Mouse (Mus musculus) cerebellum, adult (tissue): ENCODE measurements around the gene Gcdh.

Experiments
- ATAC-seq: cut with Nextera tagmentation; 2 replicates; pipeline ENCODE4 v1.9.2; 2017; ENCODE audit warnings: mild to moderate bottlenecking, moderate library complexity, mixed read lengths; ENCODE audit not compliant: insufficient number of reproducible peaks, low FRiP score, low TSS enrichment

Gcdh gene

GRCm38 (mm10) chr8:84838513-84838912, 55.2 kb downstream of the Gcdh start:
- ATAC-seq, result no peak

- no peak for ATAC-seq
Observed at GRCm38 (mm10) chr8:84837912-84838470, 55.7 kb downstream of the Gcdh start.

GRCm38 (mm10) chr8:84837149-84837911, 56.4 kb downstream of the Gcdh start:
- ATAC-seq, result no peak
